Mouse (Mus musculus): ENCODE results near the gene Top2b.

GRCm38 (mm10) chr14:16364878-16365337 lies at the start of gene Top2b:
- TF ChIP-seq CTCF (IDR thresholded peaks at IDR 0.05; ENCODE audit: extremely low read depth, insufficient read length, insufficient replicate concordance, low read depth, low read length), result no peak
- TF ChIP-seq POLR2A (IDR thresholded peaks at IDR 0.05; ENCODE audit: low read depth, low read length), result peak; percentile 94

Data from small intestine, adult 2 months (tissue).